Mouse (Mus musculus): ENCODE results near the gene Pet117.

The Pet117 gene

DNA sequence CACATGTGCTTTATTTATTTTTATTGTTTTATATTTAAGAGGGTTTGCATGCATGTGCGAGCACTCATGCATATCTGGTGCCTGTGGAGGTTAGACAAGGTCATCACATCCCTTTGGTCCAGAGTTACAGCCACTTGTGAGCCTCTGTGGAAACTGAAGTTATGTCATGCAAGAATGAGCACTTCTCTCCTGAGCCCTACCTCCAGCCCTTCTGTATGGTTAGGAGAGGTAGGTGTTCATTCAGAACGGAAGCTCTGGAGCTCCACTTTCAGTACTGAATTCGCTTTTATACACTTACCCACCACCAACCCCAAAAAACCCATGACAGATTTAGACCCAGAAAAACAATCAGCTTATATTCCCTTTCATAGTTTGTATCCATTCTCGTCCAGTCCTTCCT lies 2.8 kb downstream of the Pet117 start:
- TF ChIP-seq POU5F1 (IDR thresholded peaks at IDR 0.05; ENCODE audit: borderline replicate concordance, low read length) = no peak
- no peak for TF ChIP-seq CTCF (conservative IDR thresholded peaks at IDR 0.05; ENCODE audit: low read length)
- no peak for TF ChIP-seq NANOG (IDR thresholded peaks at IDR 0.05; ENCODE audit: borderline replicate concordance, low read length)
- H3K4me3 ChIP-seq (replicated peaks; ENCODE audit: low read length) = no peak overlapping the region
- H3K4me1 ChIP-seq (replicated peaks; ENCODE audit: low read depth, low read length) = peaks cover 46% of the 10 kb centered on the region
- no peaks in the 10 kb centered on the region for H3K27me3 ChIP-seq (ENCODE audit: insufficient read depth, low read length)
- H3K36me3 ChIP-seq (ENCODE audit: insufficient read depth, low read length) = peaks cover 43% of the 10 kb centered on the region
- no peaks in the 10 kb centered on the region for H3K9me3 ChIP-seq (ENCODE audit: low read length)

DNA sequence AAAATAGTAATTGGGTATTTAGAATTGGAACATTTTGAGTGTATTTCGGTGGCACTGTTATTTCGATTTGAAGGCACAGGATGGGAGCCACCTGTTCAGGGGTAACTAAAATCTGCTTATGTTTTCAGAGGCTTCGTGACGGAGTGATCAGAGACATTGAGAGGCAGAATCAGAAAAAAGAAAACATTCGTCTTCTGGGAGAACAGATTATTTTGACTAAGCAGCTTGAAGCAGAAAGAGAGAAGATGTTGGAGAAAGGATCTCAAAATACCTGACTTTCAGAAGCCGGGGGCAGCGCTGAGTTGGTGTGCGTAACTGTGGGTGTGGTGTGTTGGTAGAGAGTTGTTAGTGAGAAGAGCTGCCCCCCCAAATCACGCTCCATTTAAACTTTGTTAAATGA lies 4.3 kb downstream of the Pet117 start:
- Histone ChIP-seq H3K4me1 (replicated peaks; ENCODE audit: low read depth, low read length) (peaks cover 43% of the 10 kb centered on the region), H3K4me3 (replicated peaks; ENCODE audit: low read length) (no peak overlapping the region), H3K36me3 (ENCODE audit: insufficient read depth, low read length) (peaks cover 56% of the 10 kb centered on the region), H3K9me3 (ENCODE audit: low read length) (no peaks in the 10 kb centered on the region), H3K27me3 (ENCODE audit: insufficient read depth, low read length) (no peaks in the 10 kb centered on the region)
- TF ChIP-seq POU5F1 (IDR thresholded peaks at IDR 0.05; ENCODE audit: borderline replicate concordance, low read length) (no peak), CTCF (conservative IDR thresholded peaks at IDR 0.05; ENCODE audit: low read length) (no peak), NANOG (IDR thresholded peaks at IDR 0.05; ENCODE audit: borderline replicate concordance, low read length) (no peak)

DNA sequence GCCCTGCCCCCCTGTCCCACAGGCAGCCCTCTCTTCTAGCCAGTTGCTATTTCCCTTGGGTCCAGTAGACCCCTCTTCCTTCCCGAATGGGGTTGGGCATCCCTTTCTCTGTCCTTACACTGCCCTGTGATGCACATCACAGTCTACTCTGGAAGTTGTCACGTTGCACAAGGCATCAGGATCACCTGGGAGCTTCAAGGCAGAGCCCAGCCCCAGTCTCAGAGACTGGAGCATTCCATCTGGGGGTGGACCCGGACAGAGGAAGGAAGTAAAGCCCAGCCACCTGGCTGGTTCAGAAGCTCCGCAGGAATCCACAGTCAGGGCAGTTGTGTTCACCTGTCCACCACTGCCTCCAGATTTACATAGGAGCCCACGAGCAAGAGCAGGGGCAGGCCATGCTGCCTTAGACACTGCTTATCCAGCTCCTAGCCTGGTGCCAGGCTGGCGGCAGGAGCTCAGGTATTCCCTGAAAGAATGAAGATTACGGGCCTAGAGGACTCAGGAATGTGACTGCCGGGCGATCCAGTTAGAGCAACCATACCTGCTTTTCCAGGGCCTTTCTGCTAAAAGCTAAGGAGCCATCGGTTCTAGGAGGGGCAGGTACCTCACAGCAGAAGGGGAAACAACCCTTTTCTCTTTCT lies 6.4 kb downstream of the Pet117 start:
- peaks cover 36% of the 10 kb centered on the region for H3K4me1 ChIP-seq (replicated peaks; ENCODE audit: low read depth, low read length)
- peak overlapping the region; percentile 63 for H3K4me3 ChIP-seq (replicated peaks; ENCODE audit: low read length)
- peaks cover 72% of the 10 kb centered on the region for H3K36me3 ChIP-seq (ENCODE audit: insufficient read depth, low read length)
- no peaks in the 10 kb centered on the region for H3K9me3 ChIP-seq (ENCODE audit: low read length)
- no peaks in the 10 kb centered on the region for H3K27me3 ChIP-seq (ENCODE audit: insufficient read depth, low read length)
- TF ChIP-seq NANOG (IDR thresholded peaks at IDR 0.05; ENCODE audit: borderline replicate concordance, low read length) (no peak), CTCF (conservative IDR thresholded peaks at IDR 0.05; ENCODE audit: low read length) (no peak), POU5F1 (IDR thresholded peaks at IDR 0.05; ENCODE audit: borderline replicate concordance, low read length) (no peak)

DNA sequence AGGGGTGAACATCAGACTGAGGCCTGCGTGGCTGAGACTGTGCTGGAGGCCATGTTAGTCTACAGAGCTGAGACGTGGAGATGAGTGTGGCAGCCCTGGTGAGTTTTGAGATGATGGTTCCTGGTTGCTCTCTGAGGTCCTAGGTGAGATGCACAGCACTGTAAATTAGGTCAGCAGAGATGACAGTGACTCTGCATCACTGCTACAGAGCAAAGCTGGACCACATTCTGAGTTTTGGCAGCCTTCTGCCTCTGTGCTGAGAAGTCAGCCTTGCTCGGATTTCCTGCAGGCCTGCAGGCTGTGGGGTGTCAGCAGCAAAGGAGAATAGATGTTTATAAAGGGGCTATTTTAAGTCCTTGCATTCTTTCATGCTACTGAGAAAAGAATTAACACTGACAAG lies 12.5 kb downstream of the Pet117 start:
- Histone ChIP-seq H3K9me3 (ENCODE audit: low read length) (no peaks in the 10 kb centered on the region), H3K4me1 (replicated peaks; ENCODE audit: low read depth, low read length) (no peaks in the 10 kb centered on the region), H3K4me3 (replicated peaks; ENCODE audit: low read length) (no peak overlapping the region), H3K36me3 (ENCODE audit: insufficient read depth, low read length) (peaks cover 86% of the 10 kb centered on the region), H3K27me3 (ENCODE audit: insufficient read depth, low read length) (no peaks in the 10 kb centered on the region)
- TF ChIP-seq POU5F1 (IDR thresholded peaks at IDR 0.05; ENCODE audit: borderline replicate concordance, low read length) (no peak), CTCF (conservative IDR thresholded peaks at IDR 0.05; ENCODE audit: low read length) (no peak), NANOG (IDR thresholded peaks at IDR 0.05; ENCODE audit: borderline replicate concordance, low read length) (no peak)

DNA sequence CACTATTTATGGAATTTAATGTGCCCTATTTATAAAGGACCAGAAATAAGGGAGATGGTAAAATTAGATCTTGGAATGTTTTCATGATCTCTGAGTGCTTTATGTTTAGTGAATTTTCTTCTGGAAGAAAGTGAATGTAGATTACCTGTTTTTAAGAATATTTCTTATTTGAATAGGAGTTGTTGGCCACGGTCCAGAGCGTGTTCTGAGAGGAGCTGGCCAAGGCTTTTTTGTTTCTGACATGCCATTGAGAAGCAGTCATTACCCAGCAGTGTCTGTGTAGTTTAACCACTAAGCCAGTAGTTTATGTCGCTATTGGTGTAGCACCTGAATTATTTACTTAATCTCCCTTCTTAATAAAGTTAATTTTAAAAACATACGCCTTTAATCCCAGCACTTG lies 12.9 kb downstream of the Pet117 start:
- H3K4me1 ChIP-seq (replicated peaks; ENCODE audit: low read depth, low read length) = no peaks in the 10 kb centered on the region
- H3K27me3 ChIP-seq (ENCODE audit: insufficient read depth, low read length) = no peaks in the 10 kb centered on the region
- no peak overlapping the region for H3K4me3 ChIP-seq (replicated peaks; ENCODE audit: low read length)
- peaks cover 88% of the 10 kb centered on the region for H3K36me3 ChIP-seq (ENCODE audit: insufficient read depth, low read length)
- H3K9me3 ChIP-seq (ENCODE audit: low read length) = no peaks in the 10 kb centered on the region
- TF ChIP-seq NANOG (IDR thresholded peaks at IDR 0.05; ENCODE audit: borderline replicate concordance, low read length) (no peak), CTCF (conservative IDR thresholded peaks at IDR 0.05; ENCODE audit: low read length) (no peak), POU5F1 (IDR thresholded peaks at IDR 0.05; ENCODE audit: borderline replicate concordance, low read length) (no peak)

DNA sequence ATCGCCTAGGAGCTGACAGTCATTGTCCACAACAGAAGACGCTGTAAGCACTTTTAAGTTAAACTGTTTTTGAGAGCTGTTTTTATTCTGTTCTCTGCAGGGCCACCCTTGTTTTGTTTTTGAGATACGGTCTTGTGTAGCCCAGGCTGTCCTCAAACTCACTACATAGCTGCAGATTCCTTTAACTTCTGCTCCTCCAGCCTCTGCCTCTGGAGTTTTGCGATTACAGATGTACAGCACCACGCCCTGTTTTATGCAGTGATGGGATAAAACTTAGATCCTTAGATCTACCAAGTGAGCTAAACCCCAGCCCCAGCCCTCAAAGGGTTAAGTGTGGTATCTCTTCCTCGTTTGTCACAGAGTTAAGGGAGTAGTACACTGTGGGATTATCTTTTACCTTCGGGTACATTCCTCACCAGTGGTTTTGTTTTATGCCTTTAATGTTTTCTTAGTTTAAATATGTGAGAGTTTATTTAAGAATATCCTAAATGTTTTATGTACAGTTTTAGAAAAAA lies 13.9 kb downstream of the Pet117 start:
- peaks cover 85% of the 10 kb centered on the region for H3K36me3 ChIP-seq (ENCODE audit: insufficient read depth, low read length)
- H3K27me3 ChIP-seq (ENCODE audit: insufficient read depth, low read length) = no peaks in the 10 kb centered on the region
- no peak overlapping the region for H3K4me3 ChIP-seq (replicated peaks; ENCODE audit: low read length)
- peaks cover 1% of the 10 kb centered on the region; the same call in 1 of the 2 replicates for H3K4me1 ChIP-seq (replicated peaks; ENCODE audit: low read depth, low read length)
- no peaks in the 10 kb centered on the region for H3K9me3 ChIP-seq (ENCODE audit: low read length)
- no peak for TF ChIP-seq CTCF (conservative IDR thresholded peaks at IDR 0.05; ENCODE audit: low read length)
- TF ChIP-seq NANOG (IDR thresholded peaks at IDR 0.05; ENCODE audit: borderline replicate concordance, low read length) = no peak
- TF ChIP-seq POU5F1 (IDR thresholded peaks at IDR 0.05; ENCODE audit: borderline replicate concordance, low read length) = no peak

DNA sequence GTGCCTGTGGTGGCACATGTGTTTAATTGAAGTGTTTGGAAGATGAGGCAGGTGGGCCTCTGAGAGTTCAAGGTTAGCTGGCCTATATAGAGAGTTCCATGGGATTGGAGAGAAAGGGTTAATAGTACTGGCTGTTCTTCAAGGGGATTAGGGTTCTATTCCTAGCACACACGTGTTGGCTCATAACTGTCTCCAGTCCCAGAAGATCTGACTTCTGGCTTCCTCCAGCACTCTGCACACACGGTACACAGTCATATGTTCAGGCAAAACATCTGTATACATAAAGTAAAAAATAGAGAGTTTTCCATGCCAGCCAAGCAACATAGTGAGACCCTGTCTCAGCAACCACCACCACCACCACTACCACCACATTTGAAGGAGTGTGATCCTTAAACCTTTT lies 17.5 kb downstream of the Pet117 start:
- Histone ChIP-seq H3K4me1 (replicated peaks; ENCODE audit: low read depth, low read length) (peaks cover 16% of the 10 kb centered on the region; the same call in 1 of the 2 replicates), H3K9me3 (ENCODE audit: low read length) (no peaks in the 10 kb centered on the region), H3K36me3 (ENCODE audit: insufficient read depth, low read length) (peaks cover 87% of the 10 kb centered on the region), H3K4me3 (replicated peaks; ENCODE audit: low read length) (no peak overlapping the region), H3K27me3 (ENCODE audit: insufficient read depth, low read length) (no peaks in the 10 kb centered on the region)
- TF ChIP-seq POU5F1 (IDR thresholded peaks at IDR 0.05; ENCODE audit: borderline replicate concordance, low read length) (no peak), CTCF (conservative IDR thresholded peaks at IDR 0.05; ENCODE audit: low read length) (no peak), NANOG (IDR thresholded peaks at IDR 0.05; ENCODE audit: borderline replicate concordance, low read length) (no peak)

DNA sequence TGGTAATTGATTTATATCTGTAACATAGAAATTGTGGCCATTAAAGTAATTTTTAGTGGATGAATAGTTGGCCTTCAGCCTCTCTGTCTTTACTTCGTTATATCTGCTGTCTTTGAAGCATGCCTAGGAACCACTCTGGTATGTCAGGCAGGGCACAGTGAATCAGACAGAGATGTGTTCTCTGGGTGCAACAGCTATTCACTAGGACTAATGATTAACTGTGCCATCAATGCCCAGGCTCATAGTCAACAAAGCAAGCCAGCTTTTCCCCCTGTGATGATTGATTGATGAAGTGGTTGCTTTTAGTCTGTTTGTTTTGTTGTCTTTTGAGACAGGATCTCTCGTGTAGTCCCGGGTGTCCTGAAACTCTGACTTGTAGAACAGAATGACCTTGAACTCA lies 19.6 kb downstream of the Pet117 start:
- H3K27me3 ChIP-seq (ENCODE audit: insufficient read depth, low read length) = no peaks in the 10 kb centered on the region
- H3K4me1 ChIP-seq (replicated peaks; ENCODE audit: low read depth, low read length) = peaks cover 23% of the 10 kb centered on the region
- no peaks in the 10 kb centered on the region for H3K9me3 ChIP-seq (ENCODE audit: low read length)
- peaks cover 85% of the 10 kb centered on the region for H3K36me3 ChIP-seq (ENCODE audit: insufficient read depth, low read length)
- no peak for TF ChIP-seq CTCF (conservative IDR thresholded peaks at IDR 0.05; ENCODE audit: low read length)
- no peak for TF ChIP-seq NANOG (IDR thresholded peaks at IDR 0.05; ENCODE audit: borderline replicate concordance, low read length)
- no peak for TF ChIP-seq POU5F1 (IDR thresholded peaks at IDR 0.05; ENCODE audit: borderline replicate concordance, low read length)
- H3K4me3 ChIP-seq (replicated peaks; ENCODE audit: low read length) = no peak overlapping the region

DNA sequence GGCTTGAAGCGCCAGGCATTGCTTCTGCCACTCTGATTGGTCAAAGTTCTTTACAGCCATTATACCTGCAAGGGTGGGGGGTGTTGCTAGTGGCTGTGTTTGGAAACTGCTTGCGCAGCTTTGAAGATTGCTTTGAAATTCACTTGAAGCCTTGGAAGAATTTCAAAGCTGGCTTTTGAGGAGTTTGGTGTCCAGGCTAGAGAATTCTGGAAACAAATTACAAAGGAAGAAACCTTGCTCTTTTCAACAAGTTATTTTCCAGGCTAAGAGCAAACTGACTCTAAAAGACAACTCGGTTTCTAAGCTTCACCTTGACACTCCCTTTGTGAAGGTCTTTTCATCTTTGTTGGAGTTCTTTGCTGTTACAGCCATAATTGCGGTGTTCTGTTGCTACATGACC lies 30.7 kb downstream of the Pet117 start:
- Histone ChIP-seq H3K4me1 (replicated peaks; ENCODE audit: low read depth, low read length) (peaks cover 30% of the 10 kb centered on the region), H3K36me3 (ENCODE audit: insufficient read depth, low read length) (peaks cover 87% of the 10 kb centered on the region), H3K4me3 (replicated peaks; ENCODE audit: low read length) (no peak overlapping the region), H3K27me3 (ENCODE audit: insufficient read depth, low read length) (no peaks in the 10 kb centered on the region), H3K9me3 (ENCODE audit: low read length) (no peaks in the 10 kb centered on the region)
- TF ChIP-seq NANOG (IDR thresholded peaks at IDR 0.05; ENCODE audit: borderline replicate concordance, low read length) (no peak), POU5F1 (IDR thresholded peaks at IDR 0.05; ENCODE audit: borderline replicate concordance, low read length) (no peak), CTCF (conservative IDR thresholded peaks at IDR 0.05; ENCODE audit: low read length) (no peak)
